In the genomic region with DNA sequence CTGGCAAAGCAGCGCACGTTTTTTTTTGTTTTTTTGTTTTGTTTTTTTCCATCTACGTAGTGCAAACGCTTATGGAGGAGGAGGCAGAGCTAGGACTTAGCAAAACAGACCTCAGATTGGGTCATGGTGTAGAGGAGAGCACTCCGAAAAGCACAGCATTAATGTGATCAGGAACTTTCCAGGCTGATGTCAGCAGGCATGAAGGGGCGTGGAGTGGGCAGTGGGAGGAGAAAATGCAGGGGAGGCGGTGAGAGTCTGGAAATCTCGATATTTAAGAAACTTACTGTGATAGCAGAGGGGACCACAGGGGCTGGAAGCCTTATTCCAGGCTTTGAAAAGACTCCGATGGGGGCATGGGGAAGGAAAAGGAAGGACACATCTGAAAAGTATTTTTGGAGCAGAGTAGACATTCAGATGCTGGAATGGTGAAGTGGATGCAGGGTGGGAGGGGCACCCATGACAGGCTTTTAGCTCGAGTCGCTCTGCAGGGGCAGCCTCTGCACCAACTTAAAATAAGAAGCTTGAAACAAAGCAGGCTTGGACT, we compare ENCODE assay signal across 8 mouse cellular contexts. TPM values are rescaled to one million over a fixed set of nuclear protein-coding genes. Genes with fewer than 3 reads are reported as not detected.
DNase-seq lines count a peak whose midpoint lies in the region; ATAC-seq and TF ChIP-seq lines count a peak whose summit lies in the region.

No protein-coding gene starts in this region.

- peak overlapping the region; percentile 59 for H3K9ac ChIP-seq in forebrain, embryonic 12.5 days

- peak; percentile 52; the same call in 1 of the 2 replicates for ATAC-seq in forebrain, embryonic 12.5 days (ENCODE audit: low FRiP score)
- peak; percentile 39 for ATAC-seq in megakaryocyte-erythroid progenitor cell, adult 5-6 weeks (replicated peaks; ENCODE audit: low FRiP score, low TSS enrichment, poor library complexity, severe bottlenecking)

- peaks cover 37% of the 10 kb centered on the region for H3K4me1 ChIP-seq in forebrain, embryonic 12.5 days

- WGBS in forebrain, embryonic 12.5 days: under 1% methylated on average over 11 of the region's 11 CpGs

- TF ChIP-seq CTCF in layer of hippocampus, adult 2 months (conservative IDR thresholded peaks at IDR 0.05): no peak

- DNase-seq in layer of hippocampus, adult 2 months (ENCODE audit: low spot score in 2 of 2): peak in 1 of 2 experiments; percentile 45
- DNase-seq in layer of hippocampus, adult 9-10 months (ENCODE audit: low spot score): no peak
- peak; percentile 82 for DNase-seq in adrenal gland, adult 8-10 months
- peak; percentile 41 for DNase-seq in heart, postnatal 25 days (ENCODE audit: low spot score)
- peak; percentile 58 to 77 for DNase-seq in kidney, postnatal 25 days
- peak; percentile 72 for DNase-seq in testis, postnatal 10 days (ENCODE audit: low spot score)

- peak overlapping the region; percentile 97 for H3K27ac ChIP-seq in layer of hippocampus, adult 2 months
- H3K27ac ChIP-seq in forebrain, embryonic 12.5 days: peak overlapping the region; percentile 36; the same call in 1 of the 2 replicates

- intact Hi-C loops in heart, postnatal 25 days (cut with DNase I): no loop called here

- peak overlapping the region; percentile 64 for H3K4me3 ChIP-seq in layer of hippocampus, adult 2 months
- peak overlapping the region; percentile 53 for H3K4me3 ChIP-seq in forebrain, embryonic 12.5 days (replicated peaks)

- H3K27me3 ChIP-seq in forebrain, embryonic 12.5 days: no peaks in the 10 kb centered on the region; the same call in 1 of the 2 replicates

- H3K36me3 ChIP-seq in forebrain, embryonic 12.5 days (replicated peaks): no peaks in the 10 kb centered on the region

- peak overlapping the region; percentile 77 for H3K4me2 ChIP-seq in forebrain, embryonic 12.5 days

- peaks cover 3% of the 10 kb centered on the region; the same call in 1 of the 2 replicates for H3K9me3 ChIP-seq in forebrain, embryonic 12.5 days

RNA-seq across cellular contexts. Expression of a gene that starts 17.9 kb away (rescaled TPM):
- 1 to 10 TPM; 2.3 to 2.5 TPM for total RNA-seq in layer of hippocampus, adult 2 months (2021)
- 1 to 10 TPM; 4.5 to 7.6 (median 6.6) TPM for total RNA-seq in adrenal gland, adult 8-10 months (2022)
- 0.15 and 0.29 TPM in 2 replicates for polyA plus RNA-seq in forebrain, embryonic 12.5 days (2016; fragmentation: Nextera tagmentation; extraction: Ambion mirVana)
- 1 to 10 TPM; 6.5 to 9.2 TPM for total RNA-seq in heart, postnatal 25 days (2021)
- total RNA-seq in megakaryocyte-erythroid progenitor cell, adult 5-6 weeks (2014; fragmentation: Nextera tagmentation): 0.69 and 2.1 TPM in 2 replicates
- total RNA-seq in megakaryocyte-erythroid progenitor cell, adult 5-6 weeks (2017): 0.38 TPM in 1 of 2 replicates, not detected in the other

RNA-seq across cellular contexts. Expression of a gene that starts 21.5 kb away (rescaled TPM):
- total RNA-seq in layer of hippocampus, adult 2 months (2021): 100 to 1,000 TPM; 597 to 622 TPM
- 1,000 to 10,000 TPM in 3 of 4 experiments, 100 to 1,000 TPM in 1; 965 to 1,225 (median 1,109) TPM for total RNA-seq in adrenal gland, adult 8-10 months (2022)
- 470 and 492 TPM in 2 replicates for polyA plus RNA-seq in forebrain, embryonic 12.5 days (2016; fragmentation: Nextera tagmentation; extraction: Ambion mirVana)
- 10 to 100 TPM; 12.5 to 13.1 TPM for total RNA-seq in heart, postnatal 25 days (2021)
- 56.2 and 62.2 TPM in 2 replicates for total RNA-seq in megakaryocyte-erythroid progenitor cell, adult 5-6 weeks (2014; fragmentation: Nextera tagmentation)
- total RNA-seq in megakaryocyte-erythroid progenitor cell, adult 5-6 weeks (2017): 71.9 and 90.7 TPM in 2 replicates

Comparison
In these comparisons a context has a peak if more than half of its experiments do, and no peak if none do; other contexts are left out.
1. RNA of a gene that starts 21.5 kb away (total RNA-seq): 965 to 1,225 TPM in adrenal gland, adult 8-10 months and 597 to 622 TPM in layer of hippocampus, adult 2 months; 56.2 to 90.7 TPM in megakaryocyte-erythroid progenitor cell, adult 5-6 weeks and 12.5 to 13.1 TPM in heart, postnatal 25 days; every median in the first group is over 4 times any median in the second.